ENCODE assay signal across 23 mouse cellular contexts in genomic region chr5:150263656-150264055, GRCm38 (mm10).
A peak's percentile ranks its signal among the peaks of the same experiment; 100 is the strongest.
DNase-seq lines count a peak whose midpoint lies in the region; ATAC-seq lines count a peak whose summit lies in the region.
"Had no signal": no experiment of that assay in that cellular context is flagged by ENCODE, and none has a peak within 500 bp of the region (broad histone marks: within the 10 kb centered on the region; RNA-seq: fewer than 3 reads in every experiment).

No protein-coding gene starts in this region.

- H3K9me3 ChIP-seq in heart, embryonic 11.5 days (replicated peaks; ENCODE audit: control insufficient read depth, low read length), result no peaks in the 10 kb centered on the region
- H3K9me3 ChIP-seq in limb, embryonic 13.5 days, result no peaks in the 10 kb centered on the region
- no peaks in the 10 kb centered on the region for H3K9me3 ChIP-seq in limb, embryonic 10.5 days (replicated peaks)
- H3K9me3 ChIP-seq in heart, embryonic 13.5 days, result peaks cover 5% of the 10 kb centered on the region; the same call in 1 of the 2 replicates
- H3K9me3 ChIP-seq: hindbrain, embryonic 12.5 days; liver, embryonic 13.5 days; stomach, embryonic 15.5 days had no signal

- no peaks in the 10 kb centered on the region for H3K27me3 ChIP-seq in heart, embryonic 11.5 days (ENCODE audit: control insufficient read depth, insufficient read depth, low read length)
- no peaks in the 10 kb centered on the region for H3K27me3 ChIP-seq in limb, embryonic 13.5 days
- 0 out of 2 replicates have a peak, but pooled peaks cover 9% of the 10 kb centered on the region for H3K27me3 ChIP-seq in limb, embryonic 10.5 days (ENCODE audit: low read depth, poor library complexity, severe bottlenecking)
- no peaks in the 10 kb centered on the region for H3K27me3 ChIP-seq in heart, embryonic 13.5 days (replicated peaks)
- H3K27me3 ChIP-seq: hindbrain, embryonic 12.5 days; kidney, embryonic 15.5 days; Patski; stomach, embryonic 15.5 days had no signal

- peak; percentile 45 for DNase-seq in cerebellum, adult 11-12 months
- DNase-seq in cerebellum, adult 11 months, result no peak
- DNase-seq in heart, postnatal 14 days, result no peak
- no peak for DNase-seq in limb, embryonic 10.5 days (ENCODE audit: low spot score)
- DNase-seq: adrenal gland, postnatal 10 days; cerebellum, postnatal 14 days; gastrocnemius, postnatal 10 days; liver, embryonic 13.5 days; midbrain, embryonic 14.5 days; retina, postnatal 1 day; thymus, adult 18-20 months; thymus, postnatal 4 days had no signal

- peaks cover 9% of the 10 kb centered on the region for H3K4me1 ChIP-seq in heart, embryonic 11.5 days (ENCODE audit: control insufficient read depth, insufficient read depth, low read length)
- H3K4me1 ChIP-seq in limb, embryonic 13.5 days, result peaks cover 52% of the 10 kb centered on the region
- peaks cover 46% of the 10 kb centered on the region for H3K4me1 ChIP-seq in limb, embryonic 10.5 days
- H3K4me1 ChIP-seq in heart, embryonic 13.5 days, result peaks cover 40% of the 10 kb centered on the region

- ATAC-seq in heart, embryonic 11.5 days (replicated peaks; ENCODE audit: insufficient number of reproducible peaks, low FRiP score, low TSS enrichment), result no peak
- ATAC-seq in limb, embryonic 13.5 days (ENCODE audit: low FRiP score, low read depth), result 0 out of 2 replicates have a peak, but pooled peaks have one; percentile 14
- no peak for ATAC-seq in heart, embryonic 13.5 days (ENCODE audit: extremely low read depth, insufficient number of reproducible peaks, low FRiP score, low TSS enrichment)
- ATAC-seq in megakaryocyte-erythroid progenitor cell, adult 5-6 weeks (replicated peaks; ENCODE audit: low FRiP score, low TSS enrichment, poor library complexity, severe bottlenecking), result no peak
- ATAC-seq: forebrain, embryonic 14.5 days; intestine, embryonic 16.5 days; Patski had no signal

- H3K4me2 ChIP-seq in heart, embryonic 11.5 days, result 0 out of 2 replicates have a peak overlapping the region, but pooled peaks have one; percentile 1
- no peak overlapping the region for H3K4me2 ChIP-seq in limb, embryonic 13.5 days (replicated peaks)
- 0 out of 2 replicates have a peak overlapping the region, but pooled peaks have one; percentile 95 for H3K4me2 ChIP-seq in heart, embryonic 13.5 days
- H3K4me2 ChIP-seq: hindbrain, embryonic 12.5 days; kidney, embryonic 15.5 days; liver, embryonic 13.5 days; stomach, embryonic 15.5 days had no signal

- no peaks in the 10 kb centered on the region for H3K36me3 ChIP-seq in heart, embryonic 11.5 days (ENCODE audit: control insufficient read depth, insufficient read depth, low read length)
- H3K36me3 ChIP-seq in limb, embryonic 13.5 days, result no peaks in the 10 kb centered on the region
- H3K36me3 ChIP-seq in limb, embryonic 10.5 days, result no peaks in the 10 kb centered on the region
- peaks cover 6% of the 10 kb centered on the region for H3K36me3 ChIP-seq in heart, embryonic 13.5 days
- H3K36me3 ChIP-seq: kidney, embryonic 15.5 days; liver, embryonic 13.5 days; stomach, embryonic 15.5 days had no signal

- intact Hi-C loops in heart, postnatal 14 days (cut with DNase I), result no loop called here

- no peak overlapping the region for H3K9ac ChIP-seq in heart, embryonic 11.5 days (ENCODE audit: low read depth, low read length)
- no peak overlapping the region for H3K9ac ChIP-seq in limb, embryonic 13.5 days
- H3K9ac ChIP-seq in heart, embryonic 13.5 days, result no peak overlapping the region
- H3K9ac ChIP-seq: hindbrain, embryonic 12.5 days; kidney, embryonic 15.5 days; liver, embryonic 13.5 days; stomach, embryonic 15.5 days had no signal

- 65% methylated on average over 6 of the region's 6 CpGs for WGBS in heart, embryonic 11.5 days (ENCODE audit: insufficient replicate concordance)
- 75% methylated on average over 6 of the region's 6 CpGs for WGBS in limb, embryonic 13.5 days
- 78% methylated on average over 6 of the region's 6 CpGs for WGBS in limb, embryonic 10.5 days
- WGBS in heart, embryonic 13.5 days, result 73% methylated on average over 6 of the region's 6 CpGs

- 0 out of 2 replicates have a peak overlapping the region, but pooled peaks have one; percentile 43 for H3K27ac ChIP-seq in heart, embryonic 11.5 days (ENCODE audit: low read depth, low read length)
- no peak overlapping the region for H3K27ac ChIP-seq in limb, embryonic 13.5 days
- H3K27ac ChIP-seq in limb, embryonic 10.5 days, result no peak overlapping the region
- H3K27ac ChIP-seq in heart, embryonic 13.5 days (replicated peaks), result no peak overlapping the region
- H3K27ac ChIP-seq: hindbrain, embryonic 12.5 days; kidney, embryonic 15.5 days; liver, embryonic 13.5 days; stomach, embryonic 15.5 days had no signal

- no peak overlapping the region for H3K4me3 ChIP-seq in heart, embryonic 11.5 days (ENCODE audit: low read depth, low read length)
- H3K4me3 ChIP-seq in limb, embryonic 13.5 days, result no peak overlapping the region
- H3K4me3 ChIP-seq in limb, embryonic 10.5 days, result no peak overlapping the region
- H3K4me3 ChIP-seq in heart, embryonic 13.5 days, result no peak overlapping the region
- H3K4me3 ChIP-seq: erythroblast, embryonic 14.5 days; hindbrain, embryonic 12.5 days; kidney, embryonic 15.5 days; liver, embryonic 13.5 days; stomach, embryonic 15.5 days had no signal
